Mouse (Mus musculus) cortical plate, adult 2 months (tissue): ENCODE measurements at regions not wholly inside any gene's neighbourhood (a gene's known extent, or its start where the extent isn't known, plus 50 kb on each side); places are given as distances from the start of the nearest gene placed in this dataset.

Source experiments
- CTCF ChIP-seq: fragments of 200-500 bp; IDR thresholded peaks from 2 replicates; pipeline ENCODE4 v1.5.1; 2011; ENCODE audit warnings: mild to moderate bottlenecking, control low read depth, low read length; ENCODE audit not compliant: insufficient read depth; ENCODE audit errors: extremely low read depth
- POLR2A ChIP-seq: fragments of 200-500 bp; IDR thresholded peaks from 2 replicates; pipeline ENCODE4 v1.6.1; 2011; ENCODE audit warnings: mild to moderate bottlenecking, low read length, control low read depth; ENCODE audit not compliant: insufficient read depth; ENCODE audit errors: extremely low read depth

DNA sequence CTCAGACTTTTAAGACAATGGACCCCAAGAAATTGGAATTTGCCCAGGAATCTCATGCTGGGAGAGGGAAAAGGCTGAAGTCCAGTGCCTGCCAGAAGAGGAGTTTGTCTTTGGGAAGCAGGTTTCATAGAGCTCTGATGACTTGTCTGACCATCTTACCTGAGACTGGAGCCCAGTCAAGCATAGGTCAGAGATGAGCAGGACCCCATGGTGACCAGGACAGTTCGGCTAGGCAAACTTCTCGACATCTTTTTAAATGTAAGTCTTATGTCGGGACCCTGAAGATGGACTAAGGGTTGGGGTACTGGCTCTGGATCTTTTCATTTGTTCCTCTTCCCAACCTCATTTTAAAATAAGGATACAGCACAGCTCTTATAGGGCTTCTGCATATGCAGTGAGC, 103.2 kb downstream of the 1810013L24Rik start:
- no peak for TF ChIP-seq CTCF
- TF ChIP-seq POLR2A: no peak
